Mouse (Mus musculus): Measurements from ENCODE around the gene Fam151a.
"Not testable (repeated sequence)": the region's sequence is repeated elsewhere in the genome, so short reads cannot be mapped to it uniquely, and the experiment has no call there.

Gene Fam151a

DNA sequence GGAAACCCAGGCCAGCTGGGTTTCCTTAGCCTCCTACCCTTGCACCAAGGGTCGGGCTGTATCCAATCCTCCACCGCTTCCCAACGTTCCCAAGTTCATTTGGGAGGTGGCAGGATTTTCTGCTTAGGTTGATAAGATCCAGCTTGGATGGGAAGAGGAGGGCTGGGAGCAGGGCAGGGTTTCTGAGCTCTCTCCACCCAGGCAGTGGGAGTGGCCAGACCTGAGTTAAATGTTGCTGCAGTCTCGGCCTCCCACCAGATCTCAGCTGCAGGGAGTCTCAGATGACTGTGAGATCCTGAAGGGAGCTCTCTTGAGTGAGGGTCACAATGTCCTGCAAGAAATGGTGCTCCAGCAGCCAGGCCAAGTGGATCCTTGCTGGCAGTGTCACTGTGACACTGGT is at the start of gene Fam151a:
Fam151a (plus strand) TSS at position 254 of the 400 bp plus-strand sequence.
- in situ Hi-C loops (cut with MboI; ENCODE audit: low pct_unique_long_range_greater_than_20kb in 1 of 2, low sequenced_read_pairs in 2 of 2, unreplicated experiment in 1 of 2) = no loop called here

DNA sequence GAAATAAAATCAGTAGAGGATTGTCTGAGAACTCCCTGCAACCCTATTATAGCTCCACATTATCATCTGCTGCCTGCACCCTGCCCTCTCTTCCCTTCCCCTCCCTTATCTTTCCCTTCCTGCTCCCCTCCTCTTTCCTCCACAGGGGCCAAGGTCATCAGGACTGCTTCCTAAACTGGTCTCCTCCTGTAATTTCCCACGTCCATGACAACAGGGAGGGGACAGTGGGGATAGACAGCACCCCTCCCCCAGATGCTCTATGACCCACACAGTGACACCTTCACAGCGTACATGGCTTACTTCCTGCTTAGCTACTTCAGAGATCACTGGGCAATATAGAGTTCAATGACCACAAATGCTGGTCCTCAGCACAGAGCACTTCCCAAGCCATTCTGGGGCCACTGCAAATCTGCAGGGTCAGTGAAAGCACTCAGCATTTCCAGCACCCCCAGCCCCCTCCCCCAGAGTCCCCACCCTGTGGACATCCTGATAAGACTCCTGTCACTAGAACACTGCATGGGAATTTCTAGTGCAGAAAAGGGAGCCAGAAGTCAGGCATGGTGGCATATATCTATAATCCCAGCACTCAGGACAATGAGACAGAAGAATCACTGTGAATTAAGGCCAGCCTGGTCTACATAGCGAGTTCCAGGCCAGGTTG is 44.9 kb upstream of the Fam151a start:
- in situ Hi-C loops (cut with MboI; ENCODE audit: low pct_unique_long_range_greater_than_20kb in 1 of 2, low sequenced_read_pairs in 2 of 2, unreplicated experiment in 1 of 2) = no loop called here

DNA sequence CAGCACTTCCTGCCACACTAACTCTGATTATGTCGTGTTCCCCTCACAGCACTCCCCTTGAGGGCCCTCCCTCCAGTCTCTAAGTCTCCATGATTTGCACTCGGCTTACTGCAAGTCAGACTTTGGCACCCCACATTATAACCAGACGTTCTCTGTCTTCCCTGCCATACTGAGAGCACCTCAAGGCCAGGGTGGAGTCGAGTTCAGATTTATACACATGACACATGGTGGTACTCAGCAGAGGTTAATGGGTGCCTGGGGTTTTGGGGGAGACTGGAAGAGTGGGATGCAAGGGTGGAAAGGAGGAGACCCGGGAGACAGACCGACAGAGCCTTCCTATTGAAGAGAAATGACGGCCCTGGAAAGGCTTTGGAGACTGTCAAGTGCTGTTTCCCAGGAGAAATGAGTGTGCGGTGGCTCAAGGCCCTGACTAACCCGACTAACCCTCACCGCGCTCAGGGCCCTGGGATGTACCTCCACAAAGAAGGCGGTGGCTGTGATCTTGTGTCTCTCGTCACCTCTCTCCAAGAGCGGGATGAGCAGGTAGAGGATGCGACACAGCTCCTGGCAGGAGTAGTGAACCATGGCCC is 39.8 kb upstream of the Fam151a start:
- in situ Hi-C loops (cut with MboI; ENCODE audit: low pct_unique_long_range_greater_than_20kb in 1 of 2, low sequenced_read_pairs in 2 of 2, unreplicated experiment in 1 of 2) = no loop called here

DNA sequence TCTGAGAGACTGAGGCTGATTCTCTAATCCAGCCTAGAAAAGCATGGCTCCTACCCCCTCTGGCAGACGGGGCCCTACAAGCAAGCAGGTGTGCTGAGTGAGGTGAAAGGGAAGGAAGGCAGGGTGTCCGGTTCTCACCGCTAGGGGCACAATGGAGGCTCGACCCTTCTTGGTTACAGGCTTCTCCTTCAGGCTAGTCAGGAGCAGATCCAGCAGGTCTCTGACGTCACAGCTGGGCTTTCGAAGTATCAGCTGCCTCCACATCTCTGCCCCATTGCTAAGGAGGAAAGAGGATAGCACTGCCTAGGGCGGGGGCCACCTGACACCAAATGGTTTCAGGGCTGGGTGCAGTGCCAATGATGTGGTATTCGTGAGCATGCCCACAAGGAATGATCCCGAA is 33.7 kb upstream of the Fam151a start:
- in situ Hi-C loops (cut with MboI; ENCODE audit: low pct_unique_long_range_greater_than_20kb in 1 of 2, low sequenced_read_pairs in 2 of 2, unreplicated experiment in 1 of 2) = no loop called here

DNA sequence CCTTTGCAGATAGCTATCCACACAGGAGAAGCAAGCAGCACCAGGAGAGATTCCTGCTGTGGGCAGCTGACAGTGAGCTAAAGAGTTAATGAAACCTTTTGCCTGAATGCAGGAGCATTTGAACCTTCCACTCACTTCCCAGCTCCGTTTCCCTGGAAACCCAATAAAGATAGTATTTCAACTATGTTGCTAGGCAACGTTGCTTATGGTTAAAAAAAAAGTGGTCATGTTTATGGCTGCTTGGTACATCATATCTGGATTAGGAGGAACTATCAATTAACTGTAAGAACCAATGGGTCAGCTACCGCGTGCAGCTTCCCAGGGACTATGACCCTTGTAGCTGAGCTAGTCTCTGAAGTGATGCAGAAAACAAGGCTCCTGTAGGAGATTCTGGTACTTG is 32.9 kb upstream of the Fam151a start:
- in situ Hi-C loops (cut with MboI; ENCODE audit: low pct_unique_long_range_greater_than_20kb in 1 of 2, low sequenced_read_pairs in 2 of 2, unreplicated experiment in 1 of 2) = no loop called here

DNA sequence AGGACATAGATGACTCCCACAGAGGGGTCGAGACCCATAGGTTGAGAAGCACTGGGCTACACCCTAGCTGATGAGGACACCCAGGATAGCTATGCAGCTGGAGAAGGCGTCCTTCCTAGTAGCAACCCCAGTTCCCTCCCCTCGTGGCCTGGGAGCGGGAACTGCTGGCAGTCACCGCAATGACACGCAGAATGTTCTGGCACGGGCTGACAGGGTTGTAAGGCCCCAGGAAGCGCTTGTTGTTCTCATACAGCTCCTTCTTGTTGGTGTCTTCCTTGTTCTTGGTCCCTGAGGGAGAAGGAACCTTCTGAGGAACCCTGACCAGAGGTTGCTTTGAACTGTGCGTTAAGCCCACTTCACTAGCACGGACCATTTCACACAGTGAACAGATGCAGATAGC is 29.7 kb upstream of the Fam151a start:
- in situ Hi-C loops (cut with MboI; ENCODE audit: low pct_unique_long_range_greater_than_20kb in 1 of 2, low sequenced_read_pairs in 2 of 2, unreplicated experiment in 1 of 2) = no loop called here

DNA sequence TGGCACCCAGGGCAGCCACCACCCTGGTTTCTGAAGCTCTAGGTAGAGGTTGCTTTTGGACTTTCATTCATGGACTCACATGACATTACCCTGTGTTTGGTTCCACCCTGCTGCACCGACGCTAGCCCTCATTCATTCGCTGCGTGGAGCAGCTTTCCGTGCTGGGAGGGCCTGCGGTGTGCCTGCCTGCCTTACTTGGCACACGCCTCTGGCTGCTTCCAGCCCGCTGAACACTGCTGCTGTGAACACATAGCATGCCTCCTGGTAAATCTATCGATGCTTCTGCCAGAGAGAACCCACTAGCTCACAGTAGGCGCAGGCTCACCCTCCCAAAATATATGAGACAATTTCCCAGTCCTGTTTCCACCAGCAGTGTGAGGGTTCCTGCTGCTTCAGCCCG is 29.3 kb upstream of the Fam151a start:
- in situ Hi-C loops (cut with MboI; ENCODE audit: low pct_unique_long_range_greater_than_20kb in 1 of 2, low sequenced_read_pairs in 2 of 2, unreplicated experiment in 1 of 2) = no loop called here

DNA sequence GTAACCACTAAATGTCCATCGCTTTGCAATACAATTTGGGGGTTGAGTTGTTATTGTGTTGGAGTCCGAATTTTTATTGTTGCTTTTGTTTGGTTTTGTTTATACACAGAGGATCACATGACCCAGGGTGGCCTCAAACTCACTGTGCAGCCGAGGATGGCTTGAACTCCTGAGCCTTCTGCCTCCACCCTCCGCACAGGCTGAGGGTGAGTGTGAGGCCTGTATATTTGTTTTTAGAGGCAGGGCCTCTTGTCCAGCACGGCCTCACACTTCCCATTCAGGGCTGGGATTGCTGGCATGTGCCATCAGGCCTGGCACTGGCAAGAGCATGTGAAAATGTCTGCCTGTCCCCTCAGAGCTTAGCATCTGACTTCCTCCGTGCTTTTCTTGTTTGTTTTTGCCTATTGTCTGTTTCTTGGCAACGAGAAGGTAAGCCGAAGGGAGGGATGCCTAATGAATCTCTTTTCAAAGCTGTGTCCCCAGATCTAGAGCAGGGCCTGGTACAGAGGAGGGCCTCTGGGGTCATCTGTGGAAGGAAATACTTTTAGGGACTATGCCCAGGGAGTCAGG is 28.5 kb upstream of the Fam151a start:
- in situ Hi-C loops (cut with MboI; ENCODE audit: low pct_unique_long_range_greater_than_20kb in 1 of 2, low sequenced_read_pairs in 2 of 2, unreplicated experiment in 1 of 2) = loop anchor here in 1 of 2 experiments (5.0 kb wide), 1 partner anchor 73 kb away; no protein-coding TSS in a partner anchor

DNA sequence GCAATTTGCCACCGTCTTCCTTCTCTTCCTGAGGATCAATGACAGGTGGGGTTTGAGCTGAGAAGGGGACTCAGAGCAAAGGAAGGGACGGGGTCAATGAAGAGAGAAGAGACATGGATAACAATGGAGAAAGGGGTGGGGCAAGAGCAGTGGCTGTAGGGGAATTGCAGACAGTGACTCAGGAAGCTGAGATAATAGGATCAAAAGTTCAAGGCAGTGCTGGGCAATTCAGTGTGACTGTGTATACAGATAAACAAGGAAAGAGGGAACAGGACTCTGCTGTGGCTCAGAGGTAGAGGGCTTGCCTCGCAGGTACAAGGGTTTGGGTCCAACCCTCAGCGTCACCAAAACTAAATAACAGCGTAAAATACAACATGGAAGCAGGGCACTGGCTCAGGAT is 25.7 kb upstream of the Fam151a start:
- in situ Hi-C loops (cut with MboI; ENCODE audit: low pct_unique_long_range_greater_than_20kb in 1 of 2, low sequenced_read_pairs in 2 of 2, unreplicated experiment in 1 of 2) = loop anchor here in 1 of 2 experiments (5.0 kb wide), 1 partner anchor 76 kb away; no protein-coding TSS in a partner anchor

DNA sequence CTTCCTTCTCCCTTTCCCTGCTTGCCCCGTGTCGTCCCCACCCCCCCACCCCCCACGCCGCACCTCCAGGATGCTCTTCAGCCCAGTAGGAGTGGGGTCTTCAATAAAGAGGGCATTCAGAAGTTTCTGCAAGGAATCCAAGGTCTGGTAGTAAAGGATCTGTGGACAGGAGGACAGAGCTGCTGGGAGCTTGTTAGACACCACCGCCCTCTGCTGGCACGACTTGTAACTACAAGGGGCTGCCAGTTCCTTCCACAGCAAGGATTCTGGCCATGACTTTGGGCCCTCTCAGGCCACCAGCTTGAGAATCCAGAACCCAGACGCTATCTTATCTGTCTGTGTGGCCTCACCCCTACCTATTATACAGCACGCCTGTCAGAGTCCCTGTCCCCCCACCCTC is 25.3 kb upstream of the Fam151a start:
- in situ Hi-C loops (cut with MboI; ENCODE audit: low pct_unique_long_range_greater_than_20kb in 1 of 2, low sequenced_read_pairs in 2 of 2, unreplicated experiment in 1 of 2) = loop anchor here in 1 of 2 experiments (5.0 kb wide), 1 partner anchor 76 kb away; no protein-coding TSS in a partner anchor

DNA sequence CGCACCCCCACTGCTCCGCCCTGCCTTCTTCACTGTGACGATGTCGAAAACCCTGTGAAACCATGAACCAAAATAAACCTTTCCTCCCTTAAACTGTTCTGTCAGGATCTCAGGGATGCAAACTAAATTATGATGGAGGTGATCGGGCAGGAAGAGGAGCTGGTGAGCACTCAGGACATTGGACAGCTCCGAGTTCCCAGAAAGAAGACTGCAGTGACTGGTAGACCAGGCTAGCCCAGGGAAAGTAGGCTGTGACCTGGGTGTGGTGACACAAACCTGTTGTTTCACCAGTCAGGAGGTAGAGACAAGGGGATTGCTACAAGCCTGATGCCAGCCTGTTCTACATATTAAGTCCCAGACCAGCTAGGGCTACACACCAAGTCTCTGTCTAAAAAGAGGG is 20.1 kb upstream of the Fam151a start:
- in situ Hi-C loops (cut with MboI; ENCODE audit: low pct_unique_long_range_greater_than_20kb in 1 of 2, low sequenced_read_pairs in 2 of 2, unreplicated experiment in 1 of 2) = no loop called here

DNA sequence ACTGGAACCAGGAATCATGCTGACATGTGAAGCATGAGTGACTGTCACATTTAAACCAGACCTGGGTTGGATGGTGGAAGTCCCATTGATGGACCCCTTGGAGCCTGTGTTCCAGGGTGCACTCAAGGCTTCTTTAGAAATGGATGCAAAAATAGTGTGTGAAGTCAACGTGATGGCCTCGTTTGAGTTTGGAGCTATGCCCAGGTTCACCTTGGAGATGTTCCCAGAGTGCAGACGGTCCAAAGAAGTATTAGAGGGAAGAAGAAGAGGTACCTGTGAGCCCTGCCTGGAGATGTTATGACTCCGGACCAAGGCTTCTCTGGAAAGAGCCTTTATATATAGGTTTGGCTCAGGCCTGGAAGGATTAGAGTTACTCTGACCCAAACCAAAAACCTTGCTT is 13.1 kb upstream of the Fam151a start:
- in situ Hi-C loops (cut with MboI; ENCODE audit: low pct_unique_long_range_greater_than_20kb in 1 of 2, low sequenced_read_pairs in 2 of 2, unreplicated experiment in 1 of 2) = no loop called here

DNA sequence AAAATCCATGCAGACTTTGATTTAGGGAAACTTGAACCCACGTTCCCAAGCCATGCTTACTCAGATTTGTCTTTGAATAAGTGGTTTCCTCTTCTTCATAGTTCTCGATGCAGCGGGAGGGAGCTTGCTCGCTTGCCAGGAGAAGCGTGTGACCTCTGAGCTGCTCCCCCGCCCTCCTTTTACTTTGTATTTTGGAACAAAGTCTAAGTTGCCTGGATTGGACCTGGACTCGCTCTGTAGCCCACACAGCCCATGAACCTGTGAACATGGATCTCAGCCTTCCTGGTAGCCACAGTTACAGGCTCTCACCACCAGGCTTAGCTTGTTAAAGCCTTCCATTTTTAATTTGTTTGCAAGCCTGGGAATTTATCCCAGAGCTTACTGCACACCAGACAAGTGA is 2.9 kb upstream of the Fam151a start, which contains the start of gene Mroh7:
Mroh7 (minus strand) TSS at position 112 of the 400 bp plus-strand sequence.
- in situ Hi-C loops (cut with MboI; ENCODE audit: low pct_unique_long_range_greater_than_20kb in 1 of 2, low sequenced_read_pairs in 2 of 2, unreplicated experiment in 1 of 2) = no loop called here

DNA sequence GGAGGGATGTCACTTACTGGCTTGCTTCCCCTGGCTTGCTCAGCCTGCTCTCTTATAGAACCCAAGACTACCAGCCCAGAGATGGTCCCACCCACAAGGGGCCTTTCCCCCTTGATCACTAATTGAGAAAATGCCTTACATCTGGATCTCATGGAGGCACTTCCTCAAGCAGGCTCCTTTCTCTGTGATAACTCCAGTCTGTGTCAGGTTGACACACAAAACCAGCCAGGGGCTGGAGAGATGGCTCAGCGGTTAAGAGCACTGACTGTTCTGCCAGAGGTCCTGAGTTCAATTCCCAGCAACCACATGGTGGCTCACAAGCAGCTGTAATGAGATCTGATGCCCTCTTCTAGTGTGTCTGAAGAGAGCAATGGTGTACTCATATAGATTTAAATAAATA is 3.2 kb downstream of the Fam151a start:
- in situ Hi-C loops (cut with MboI; ENCODE audit: low pct_unique_long_range_greater_than_20kb in 1 of 2, low sequenced_read_pairs in 2 of 2, unreplicated experiment in 1 of 2) = not testable (repeated sequence)

DNA sequence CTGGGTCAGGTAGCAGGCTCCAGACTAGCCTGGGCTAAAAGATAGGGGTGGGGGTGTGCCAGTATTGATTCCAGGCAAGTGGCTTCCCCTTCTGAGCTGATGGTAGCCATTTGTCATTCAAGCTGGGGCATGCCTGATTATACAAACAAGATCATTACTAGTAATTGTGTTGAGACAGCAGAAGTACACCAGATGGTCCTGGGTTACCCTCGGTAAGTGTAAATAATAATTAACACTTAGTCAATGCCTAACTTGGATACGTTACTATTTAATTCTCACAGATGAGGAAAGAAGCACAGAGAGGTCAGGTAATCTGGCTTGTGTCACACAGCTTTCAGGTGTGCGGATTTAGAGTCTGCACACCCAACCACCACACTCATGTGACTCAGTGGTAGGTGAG is 4.2 kb downstream of the Fam151a start:
- in situ Hi-C loops (cut with MboI; ENCODE audit: low pct_unique_long_range_greater_than_20kb in 1 of 2, low sequenced_read_pairs in 2 of 2, unreplicated experiment in 1 of 2) = no loop called here

DNA sequence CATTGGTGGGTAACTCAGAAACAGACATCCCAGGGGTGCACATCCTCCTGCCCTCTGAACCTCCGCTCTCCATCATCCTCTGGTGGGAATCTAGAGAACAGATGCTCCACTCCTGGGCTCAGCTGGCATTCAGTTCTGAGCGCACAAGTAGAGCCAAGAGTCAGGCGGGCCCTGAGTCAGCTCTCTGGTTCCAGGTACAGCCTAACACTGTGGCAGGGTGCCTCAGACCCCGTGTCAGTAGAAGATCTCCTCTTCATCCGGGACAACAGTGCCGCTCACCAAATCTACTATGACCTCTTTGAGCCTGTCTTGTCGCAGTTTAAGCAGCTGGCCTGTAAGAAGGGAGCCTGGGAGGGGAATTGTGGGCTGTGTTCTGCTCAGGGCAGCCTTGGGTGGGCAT is 12.2 kb downstream of the Fam151a start:
- in situ Hi-C loops (cut with MboI; ENCODE audit: low pct_unique_long_range_greater_than_20kb in 1 of 2, low sequenced_read_pairs in 2 of 2, unreplicated experiment in 1 of 2) = no loop called here

DNA sequence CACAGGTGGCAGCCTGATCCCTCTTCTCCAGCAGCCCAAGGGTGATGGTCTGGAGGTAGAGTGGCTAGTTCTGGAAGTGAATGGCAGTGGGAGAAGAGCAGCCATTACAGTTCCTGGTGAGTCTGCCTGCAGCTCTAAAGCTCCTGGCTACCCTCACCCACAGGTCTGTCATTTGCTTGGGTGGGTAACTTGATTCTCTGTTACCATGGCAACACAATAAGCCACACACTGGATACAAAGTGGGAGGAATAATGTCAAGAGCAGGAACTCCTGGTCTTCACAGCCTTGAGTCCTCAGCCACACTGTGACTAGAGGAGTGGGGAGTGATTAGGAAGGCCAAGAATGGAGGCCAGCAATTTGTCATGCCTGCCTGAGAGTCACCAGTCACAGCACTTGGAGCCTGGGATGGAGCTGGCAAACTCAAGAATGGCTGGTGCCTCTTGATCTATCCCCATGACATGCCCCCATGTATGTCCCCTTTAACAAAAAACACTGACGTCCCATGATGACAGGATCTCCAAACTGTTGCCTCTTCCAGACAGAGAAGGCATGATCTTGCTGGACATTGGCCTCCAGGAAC is 13.4 kb downstream of the Fam151a start:
- in situ Hi-C loops (cut with MboI; ENCODE audit: low pct_unique_long_range_greater_than_20kb in 1 of 2, low sequenced_read_pairs in 2 of 2, unreplicated experiment in 1 of 2) = no loop called here

DNA sequence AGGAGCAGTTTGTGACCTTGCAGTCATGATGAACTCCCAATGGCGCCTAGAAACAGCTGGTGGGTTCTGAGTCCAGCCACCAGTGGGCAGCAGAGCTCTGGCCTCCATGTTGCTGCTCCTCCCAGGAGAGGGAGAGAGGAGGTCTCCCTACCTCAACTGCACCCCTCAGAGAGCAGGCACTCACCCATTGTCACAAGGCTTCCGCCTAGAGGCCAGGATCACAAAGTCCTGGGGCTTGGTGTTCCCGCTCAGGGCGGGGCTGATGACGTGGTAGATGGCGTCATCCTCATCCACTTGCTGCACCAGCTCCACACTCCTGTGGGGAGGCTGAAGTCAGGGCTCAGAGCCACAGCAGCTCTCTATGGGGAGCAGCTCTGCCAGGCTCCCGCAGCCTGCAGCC is 16.0 kb downstream of the Fam151a start:
- in situ Hi-C loops (cut with MboI; ENCODE audit: low pct_unique_long_range_greater_than_20kb in 1 of 2, low sequenced_read_pairs in 2 of 2, unreplicated experiment in 1 of 2) = no loop called here

DNA sequence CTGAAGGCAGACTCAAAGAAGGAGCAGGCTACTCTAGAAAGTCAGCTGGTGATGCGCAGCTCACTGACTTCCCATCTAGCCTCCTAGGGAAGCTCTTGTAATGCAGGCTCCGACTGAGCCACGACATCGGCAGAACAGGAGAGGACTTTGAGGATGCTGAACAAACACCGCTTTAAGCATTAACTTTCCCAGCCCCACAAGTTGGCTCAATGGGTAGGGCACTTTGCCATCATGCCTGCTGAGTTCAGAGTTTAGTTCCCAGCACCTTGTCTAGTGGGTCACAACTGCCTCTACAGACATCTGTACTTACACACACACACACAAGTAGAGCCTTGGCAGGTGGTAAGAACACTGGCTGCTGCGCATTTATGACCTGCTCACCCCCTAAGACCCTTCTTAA is 18.0 kb downstream of the Fam151a start:
- in situ Hi-C loops (cut with MboI; ENCODE audit: low pct_unique_long_range_greater_than_20kb in 1 of 2, low sequenced_read_pairs in 2 of 2, unreplicated experiment in 1 of 2) = no loop called here

DNA sequence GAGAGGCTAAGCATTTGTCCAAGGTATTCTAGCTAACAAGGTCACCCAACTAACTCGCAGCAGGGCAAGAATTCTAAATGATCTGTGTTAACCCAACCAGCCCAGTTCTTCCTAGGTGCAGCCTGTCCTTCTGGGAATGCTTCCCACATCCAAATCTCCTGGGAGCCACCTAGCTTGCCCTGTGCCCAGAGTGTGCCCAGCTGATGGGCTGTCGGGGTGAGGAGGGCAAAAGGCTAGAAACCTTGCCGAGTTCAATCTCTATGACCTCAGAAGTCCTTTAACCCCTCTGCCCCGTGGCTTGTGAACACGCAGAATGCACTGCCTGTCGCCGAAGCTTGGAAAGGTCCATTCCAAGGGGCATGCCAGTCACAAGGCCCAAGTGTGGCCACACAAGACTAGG is 30.5 kb downstream of the Fam151a start:
- in situ Hi-C loops (cut with MboI; ENCODE audit: low pct_unique_long_range_greater_than_20kb in 1 of 2, low sequenced_read_pairs in 2 of 2, unreplicated experiment in 1 of 2) = no loop called here
